Mouse (Mus musculus) heart, postnatal 0 days (tissue): Measurements from ENCODE around the gene Rbpms2. TPM values are rescaled to one million over a fixed set of nuclear protein-coding genes. Genes with fewer than 3 reads are reported as not detected.

Source experiments
- ATAC-seq: fragments of 200-750 bp; cut with Nextera tagmentation; 2 replicates; pipeline ENCODE4 v1.8.0; 2017; ENCODE audit warnings: low read depth, moderate number of reproducible peaks, moderate library complexity; ENCODE audit not compliant: insufficient read depth
- DNase-seq: peaks from one replicate; pipeline ENCODE4 v3.0.0-alpha.2; 2016; ENCODE audit warnings: low spot score
- H3K27ac ChIP-seq: fragments of 300-500 bp; sonication (generic); 2 replicates; pipeline ENCODE4 v1.5.1; 2014; ENCODE audit warnings: low read depth, mild to moderate bottlenecking
- H3K27me3 ChIP-seq: fragments of 300-500 bp; sonication (generic); 2 replicates; pipeline ENCODE4 v1.6.1; 2014; ENCODE audit warnings: low read length, mixed read lengths; ENCODE audit not compliant: control insufficient read depth, insufficient read depth
- H3K36me3 ChIP-seq: fragments of 300-500 bp; sonication (generic); replicated peaks from 2 replicates; pipeline ENCODE4 v1.6.1; 2014; ENCODE audit warnings: low read length, mixed read lengths; ENCODE audit not compliant: control insufficient read depth, insufficient read depth
- H3K4me1 ChIP-seq: fragments of 300-500 bp; sonication (generic); 2 replicates; pipeline ENCODE4 v1.6.1; 2014; ENCODE audit warnings: antibody characterized with exemption; ENCODE audit not compliant: control insufficient read depth, insufficient read depth
- H3K4me2 ChIP-seq: fragments of 300-500 bp; sonication (generic); 2 replicates; pipeline ENCODE4 v1.6.1; 2014; ENCODE audit warnings: low read depth, mild to moderate bottlenecking, low read length, moderate library complexity
- H3K4me3 ChIP-seq: fragments of 300-500 bp; sonication (generic); 2 replicates; pipeline ENCODE4 v1.5.1; 2014; ENCODE audit warnings: low read depth, low read length
- H3K9ac ChIP-seq: fragments of 300-500 bp; sonication (generic); replicated peaks from 2 replicates; pipeline ENCODE4 v1.6.1; 2014; ENCODE audit warnings: low read depth, low read length, mixed read lengths
- H3K9me3 ChIP-seq: fragments of 300-500 bp; sonication (generic); replicated peaks from 2 replicates; pipeline ENCODE4 v1.6.1; 2016; ENCODE audit warnings: low read length; ENCODE audit not compliant: control insufficient read depth
- CTCF ChIP-seq: IDR thresholded peaks from 2 replicates; pipeline ENCODE4 v1.5.1; 2016; ENCODE audit warnings: antibody characterized with exemption, control low read depth, low read depth
- EP300 ChIP-seq: IDR thresholded peaks from 2 replicates; pipeline ENCODE4 v1.6.1; 2016; ENCODE audit warnings: antibody characterized with exemption, low read depth
- WGBS: fragments of 180-500 bp; shearing (Covaris S2); extraction: QIAGEN DNeasy Blood & Tissue Kit; methylation state at CpG from one replicate; pipeline ENCODE4 v1.1.7; 2014; 5-methylcytosine and 5-hydroxymethylcytosine counted together
- polyA plus RNA-seq: library from polyadenylated mRNA; unstranded; fragments of >200 nt; fragmentation: Nextera tagmentation; extraction: Ambion mirVana; gene quantifications from 2 replicates; pipeline ENCODE4 v1.2.1, GENCODE M21; 2015
- total RNA-seq: library from RNA; depleted of rRNA; stranded (reverse); fragments of >200 nt; gene quantifications from 2 replicates; pipeline ENCODE4 v1.2.3, GENCODE M21; 2014; ENCODE audit warnings: low replicate concordance

Gene Rbpms2
- total and polyA plus RNA-seq, 2 experiments from 2014 or later: 94.5 to 117 TPM

GRCm38 (mm10) chr9:65593596-65593995 lies 35.9 kb upstream of the Rbpms2 start:
- Histone ChIP-seq H3K27ac (no peak overlapping the region), H3K9ac (no peak overlapping the region), H3K36me3 (peaks cover 35% of the 10 kb centered on the region), H3K4me3 (no peak overlapping the region), H3K4me1 (peaks cover 7% of the 10 kb centered on the region; the same call in 1 of the 2 replicates), H3K4me2 (no peak overlapping the region), H3K9me3 (no peaks in the 10 kb centered on the region), H3K27me3 (no peaks in the 10 kb centered on the region)
- DNase-seq (no peak), ATAC-seq (no peak)
- 85% methylated on average over 9 of the region's 9 CpGs for WGBS
- no peak for TF ChIP-seq CTCF
- TF ChIP-seq EP300: no peak

GRCm38 (mm10) chr9:65598765-65599249 lies 30.6 kb upstream of the Rbpms2 start:
- peak; percentile 61 for DNase-seq
- H3K4me2 ChIP-seq: peak overlapping the region; percentile 48; the same call in 1 of the 2 replicates
- 43% methylated on average over 8 of the region's 11 CpGs for WGBS

DNA sequence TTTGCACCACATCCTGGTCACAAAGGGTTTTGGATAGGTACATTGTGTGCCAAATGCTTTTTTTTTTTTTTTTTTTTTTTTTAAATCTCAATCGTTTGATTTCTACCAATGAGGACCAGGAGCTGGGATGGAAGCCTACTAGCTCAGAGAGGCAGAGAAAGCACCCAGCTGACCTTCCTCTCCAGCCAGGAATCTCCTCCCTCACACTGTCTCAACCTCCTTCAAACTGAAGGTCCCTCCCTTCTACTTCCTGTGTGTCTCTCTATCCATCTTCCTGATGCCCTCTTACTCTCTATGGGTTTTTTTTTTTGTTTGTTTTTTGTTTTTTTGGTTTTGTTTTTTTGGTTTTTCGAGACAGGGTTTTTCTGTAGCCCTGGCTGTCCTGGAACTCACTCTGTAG lies 28.5 kb upstream of the Rbpms2 start:
- ATAC-seq (no peak), DNase-seq (no peak)
- no peak overlapping the region for H3K4me3 ChIP-seq
- no peaks in the 10 kb centered on the region for H3K9me3 ChIP-seq
- no peak overlapping the region for H3K27ac ChIP-seq
- H3K4me2 ChIP-seq: no peak overlapping the region
- 66% methylated on average over 2 of the region's 2 CpGs for WGBS
- no peaks in the 10 kb centered on the region for H3K36me3 ChIP-seq
- no peaks in the 10 kb centered on the region for H3K4me1 ChIP-seq
- no peak for TF ChIP-seq CTCF
- TF ChIP-seq EP300: no peak
- no peaks in the 10 kb centered on the region for H3K27me3 ChIP-seq
- H3K9ac ChIP-seq: no peak overlapping the region

More at GRCm38 (mm10) chr9:65598765-65599249, 30.6 kb upstream of the Rbpms2 start:
- Histone ChIP-seq H3K4me1 (no peaks in the 10 kb centered on the region), H3K36me3 (peaks cover 11% of the 10 kb centered on the region), H3K27me3 (no peaks in the 10 kb centered on the region), H3K4me3 (peak overlapping the region; percentile 31), H3K9ac (no peak overlapping the region), H3K27ac (peak overlapping the region; percentile 15; the same call in 1 of the 2 replicates), H3K9me3 (no peaks in the 10 kb centered on the region)
- TF ChIP-seq EP300: no peak
- peak; percentile 61 for TF ChIP-seq CTCF
- ATAC-seq: peak; percentile 41; the same call in 1 of the 2 replicates

- 53% methylated on average over 8 of the region's 8 CpGs for WGBS
- no peak for ATAC-seq
- TF ChIP-seq EP300 (no peak), CTCF (peak; percentile 41)
Observed at GRCm38 (mm10) chr9:65603401-65604102, 25.9 kb upstream of the Rbpms2 start.

DNA sequence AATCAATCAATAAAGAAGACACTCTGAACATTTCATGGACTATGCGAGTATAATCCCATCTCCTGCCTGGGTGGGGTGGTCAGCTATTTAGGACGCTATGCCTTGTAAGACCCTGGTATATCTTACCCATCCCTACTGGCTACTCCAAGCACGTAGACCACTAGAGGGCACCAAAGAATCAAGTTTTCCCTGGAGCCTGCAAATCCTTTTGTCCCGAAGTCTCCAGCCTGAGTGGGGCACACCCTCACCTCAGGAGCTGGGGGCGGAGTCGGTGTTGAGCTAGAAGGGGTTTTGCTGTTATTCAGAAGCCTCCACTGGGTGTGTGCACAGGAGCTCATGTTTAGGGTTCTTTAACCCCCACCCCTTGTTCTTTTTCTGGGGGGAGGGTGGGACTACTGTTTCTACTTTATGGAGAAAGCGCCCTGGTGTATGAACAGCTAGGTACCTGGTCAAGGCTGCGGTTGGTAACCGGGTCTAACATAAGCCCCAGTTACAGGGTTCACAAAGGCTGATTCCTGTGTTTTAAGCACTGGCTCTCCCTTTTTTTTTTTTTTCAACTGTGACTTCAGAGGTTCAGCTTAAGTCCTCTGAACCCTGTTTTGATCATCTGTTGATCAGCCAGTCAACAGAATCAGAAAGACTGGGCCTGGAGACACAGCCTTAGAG lies 23.8 kb upstream of the Rbpms2 start:
- H3K4me3 ChIP-seq: 0 out of 2 replicates have a peak overlapping the region, but pooled peaks have one; percentile 3
- H3K9me3 ChIP-seq: no peaks in the 10 kb centered on the region
- no peak overlapping the region for H3K9ac ChIP-seq
- H3K36me3 ChIP-seq: no peaks in the 10 kb centered on the region
- peak overlapping the region; percentile 40 for H3K4me2 ChIP-seq
- no peak overlapping the region for H3K27ac ChIP-seq
- H3K4me1 ChIP-seq: no peaks in the 10 kb centered on the region
- ATAC-seq (peak; percentile 80), DNase-seq (peak; percentile 85)
- no peaks in the 10 kb centered on the region for H3K27me3 ChIP-seq
- 9% methylated on average over 9 of the region's 9 CpGs for WGBS
- TF ChIP-seq CTCF: peak; percentile 89
- TF ChIP-seq EP300: no peak

More at GRCm38 (mm10) chr9:65603401-65604102, 25.9 kb upstream of the Rbpms2 start:
- no peak overlapping the region for H3K27ac ChIP-seq
- H3K9ac ChIP-seq: no peak overlapping the region
- peak; percentile 11 for DNase-seq
- H3K4me2 ChIP-seq: no peak overlapping the region
- H3K27me3 ChIP-seq: no peaks in the 10 kb centered on the region
- H3K9me3 ChIP-seq: no peaks in the 10 kb centered on the region
- H3K4me1 ChIP-seq: no peaks in the 10 kb centered on the region
- H3K36me3 ChIP-seq: no peaks in the 10 kb centered on the region
- H3K4me3 ChIP-seq: no peak overlapping the region
